Mouse (Mus musculus): Measurements from ENCODE around the gene Rras2. TPM values are rescaled to one million over a fixed set of nuclear protein-coding genes. Genes with fewer than 3 reads are reported as not detected.

Gene Rras2
- total and polyA plus RNA-seq, 3 experiments: 14.8 to 27.5 (median 27.5) TPM

GRCm38 (mm10) chr7:114114284-114114683 is 3.3 kb downstream of the Rras2 start:
- DNase-seq: no peak

GRCm38 (mm10) chr7:114110500-114110899 is 7.1 kb downstream of the Rras2 start:
- DNase-seq: no peak

GRCm38 (mm10) chr7:114105886-114106285 is 11.7 kb downstream of the Rras2 start:
- DNase-seq: peak; percentile 28

DNA sequence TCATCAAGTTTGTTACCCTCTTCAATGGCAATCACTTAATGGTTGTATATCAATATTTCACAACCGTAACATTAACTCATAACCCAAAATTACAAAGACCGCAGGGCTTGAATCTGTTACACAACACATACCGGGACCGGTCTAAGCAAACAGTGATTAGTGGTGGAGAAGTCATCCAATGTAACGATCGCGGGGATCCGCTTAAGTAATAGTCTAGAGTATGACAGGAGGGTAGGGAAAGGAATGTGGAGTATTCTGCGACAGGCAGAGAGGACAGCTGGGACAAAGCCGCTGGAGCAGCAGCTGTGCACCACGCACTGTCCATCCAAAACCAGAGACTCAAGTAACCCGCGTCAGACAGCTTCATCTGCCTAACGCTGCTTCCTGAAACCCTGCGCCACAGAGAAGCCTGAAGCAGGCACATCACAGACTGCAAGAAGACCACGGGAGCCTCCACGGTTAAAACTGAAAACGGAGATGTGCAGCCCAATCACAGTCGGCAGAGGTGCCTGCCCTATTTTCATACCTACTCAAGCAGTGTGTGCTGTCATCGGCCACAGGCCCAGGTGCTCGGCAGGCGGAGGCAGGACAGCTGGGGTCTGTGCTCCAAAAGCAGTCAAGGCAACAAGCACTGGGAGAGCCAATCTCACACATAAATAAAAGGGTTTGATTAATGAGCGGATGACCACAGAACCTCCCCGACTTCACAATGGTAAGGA is 13.8 kb downstream of the Rras2 start:
- no peak for DNase-seq

DNA sequence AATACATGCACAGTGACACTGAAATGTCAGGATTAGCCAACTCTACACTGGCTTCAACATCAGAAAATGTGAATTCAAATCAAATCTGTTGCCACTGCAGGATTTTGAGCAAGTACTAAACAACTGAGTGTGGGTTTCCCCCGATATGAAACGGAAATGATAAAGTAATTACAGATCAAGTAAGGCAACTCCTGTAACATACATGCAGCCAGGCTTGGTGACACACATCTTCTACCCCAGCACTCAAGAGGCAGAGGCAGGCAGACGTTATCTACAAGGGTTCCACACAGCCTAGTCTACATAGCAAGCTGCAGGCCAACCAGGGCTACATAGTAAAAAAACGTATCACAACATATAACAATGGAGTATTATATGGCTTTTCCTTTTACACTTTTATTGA is 14.4 kb downstream of the Rras2 start:
- no peak for DNase-seq

DNA sequence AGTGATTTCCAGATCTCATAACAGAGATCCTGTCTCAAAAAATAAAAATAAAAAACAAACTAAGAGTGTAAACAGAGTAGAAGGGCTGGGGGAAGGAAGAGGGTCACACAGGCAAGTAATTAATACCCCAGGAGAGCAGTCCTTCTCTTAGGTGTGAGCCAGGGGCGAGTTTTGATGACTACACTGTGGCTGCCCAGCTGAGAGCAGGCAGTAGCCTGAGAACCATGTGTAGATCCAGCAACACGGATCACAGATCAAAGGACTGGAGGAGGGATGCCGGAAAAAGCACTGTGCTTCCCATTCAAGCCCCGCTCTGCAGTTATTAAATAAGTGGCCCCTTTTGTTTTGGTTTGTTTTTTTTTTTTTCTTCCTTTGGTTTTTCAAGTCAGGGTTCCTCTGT is 15.0 kb downstream of the Rras2 start:
- no peak for DNase-seq

GRCm38 (mm10) chr7:114101412-114101811 is 16.2 kb downstream of the Rras2 start:
- DNase-seq: no peak

DNA sequence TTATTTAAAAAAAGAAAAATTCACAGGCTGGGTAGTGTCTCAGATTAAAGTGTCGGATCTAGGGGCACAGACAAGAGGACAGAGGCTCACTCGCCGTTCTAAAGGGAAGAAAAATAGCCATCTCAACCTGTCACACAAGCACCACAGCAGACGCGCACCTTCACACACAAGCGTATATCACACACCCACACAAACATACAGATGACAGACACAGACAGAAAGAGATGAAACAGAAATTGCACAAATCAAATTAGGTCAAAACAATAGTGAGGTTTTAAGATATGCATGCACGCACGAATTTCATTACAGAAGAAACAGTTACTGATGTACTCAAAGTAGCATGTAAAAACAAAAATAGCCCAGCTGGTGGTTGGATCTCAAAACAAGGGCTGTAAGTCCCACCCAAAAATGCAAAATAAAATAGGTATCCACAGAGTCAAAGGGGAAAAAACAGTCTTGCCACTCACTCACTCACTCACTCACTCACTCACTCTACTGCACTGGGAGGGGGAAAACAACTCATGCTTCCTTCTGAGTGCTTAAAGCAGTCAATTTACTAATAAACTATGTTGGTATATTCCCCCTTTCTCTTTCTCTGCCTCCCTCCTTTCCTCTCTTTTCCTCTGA is 23.9 kb downstream of the Rras2 start:
- no peak for DNase-seq

DNA sequence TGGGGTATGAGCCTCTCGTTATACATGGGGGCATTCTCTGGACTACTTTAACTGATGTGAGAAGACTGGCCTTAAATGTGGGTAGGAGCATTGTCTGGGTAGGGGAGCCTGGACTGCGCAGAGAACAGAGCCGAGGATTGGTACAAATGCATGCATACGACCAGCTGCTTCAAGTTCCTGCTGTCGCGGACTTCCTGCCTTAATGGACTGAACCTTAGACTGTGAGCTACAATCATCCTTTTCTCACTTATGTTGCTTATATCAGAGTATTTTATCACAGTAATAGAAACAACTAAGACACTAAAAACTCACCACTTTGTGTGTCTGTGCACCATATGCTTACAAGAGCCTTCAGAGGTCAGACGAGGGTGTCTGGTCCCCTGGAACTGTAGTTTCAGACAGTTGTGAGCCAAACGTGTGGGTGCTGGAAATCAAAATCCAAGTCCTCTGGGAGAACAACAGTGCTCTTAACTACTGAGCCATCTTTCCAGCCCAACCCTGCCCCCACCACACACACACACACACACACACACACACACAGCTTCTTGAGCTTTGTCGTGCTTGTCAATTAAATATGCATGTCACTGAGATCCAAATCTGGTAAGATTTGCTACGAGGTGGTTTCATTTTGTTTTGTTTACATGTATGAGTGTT is 26.6 kb downstream of the Rras2 start:
- DNase-seq: no peak

- no peak for DNase-seq
Measured at GRCm38 (mm10) chr7:114090231-114090630, 27.4 kb downstream of the Rras2 start.

DNA sequence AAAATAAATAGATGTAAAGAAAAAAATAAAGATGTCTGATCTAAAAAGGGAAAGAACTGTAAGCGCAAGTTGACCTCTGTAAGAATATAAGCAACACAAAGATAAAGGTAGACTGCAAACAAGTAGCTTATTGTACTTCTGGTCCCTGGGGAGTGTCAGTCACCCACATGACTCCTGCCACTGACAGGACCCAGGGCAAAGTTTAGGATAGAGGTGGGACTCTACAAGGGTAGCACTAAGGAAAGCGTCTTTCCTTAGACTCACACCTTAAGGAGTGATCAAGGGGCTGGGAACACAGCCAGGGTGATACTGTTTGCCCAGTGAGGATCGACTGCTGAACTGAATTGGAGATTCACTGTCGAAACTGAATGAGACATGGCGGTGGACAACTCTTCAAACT is 28.7 kb downstream of the Rras2 start:
- DNase-seq: no peak

DNA sequence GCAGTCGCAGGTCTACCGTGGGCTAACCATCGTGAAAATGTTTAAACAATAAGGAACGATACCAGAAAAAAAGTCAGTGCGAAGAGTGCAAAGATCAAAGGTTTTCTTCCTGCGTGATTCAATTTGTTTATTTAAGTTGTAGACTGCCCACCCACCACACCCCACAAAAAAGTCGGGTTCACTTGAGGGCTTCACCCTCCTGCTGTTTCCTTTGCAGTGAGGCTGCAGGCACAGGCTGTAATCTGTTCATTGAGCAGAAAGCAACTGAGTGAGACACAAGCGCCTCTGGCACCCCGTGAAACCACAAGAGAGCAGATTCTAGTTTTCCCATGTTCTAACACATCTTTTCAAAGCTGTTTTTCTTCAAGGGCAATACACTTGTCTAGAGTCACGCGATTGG is 29.6 kb downstream of the Rras2 start:
- no peak for DNase-seq

GRCm38 (mm10) chr7:114087341-114087740 is 30.2 kb downstream of the Rras2 start:
- DNase-seq: peak; percentile 66

GRCm38 (mm10) chr7:114086021-114086710 is 31.4 kb downstream of the Rras2 start:
- no peak for DNase-seq

DNA sequence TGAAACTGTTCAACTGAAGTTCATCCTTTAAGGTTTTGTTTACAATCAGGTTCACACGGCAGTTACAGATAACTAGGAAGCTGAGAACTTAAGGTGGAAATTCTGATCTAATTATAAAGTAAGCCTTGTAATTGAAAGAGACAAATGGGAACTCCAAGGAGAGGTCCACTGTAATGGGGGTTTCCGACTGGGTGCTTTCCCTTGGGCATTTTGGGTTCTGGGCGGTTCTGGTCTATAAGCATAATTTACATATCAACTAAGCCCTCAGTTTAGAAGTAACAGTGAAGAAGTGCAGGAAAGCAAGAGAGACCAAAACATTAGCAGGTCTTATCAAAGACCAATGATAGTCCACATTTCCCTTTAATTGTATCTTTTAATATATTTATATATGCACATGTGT is 33.8 kb downstream of the Rras2 start:
- no peak for DNase-seq

DNA sequence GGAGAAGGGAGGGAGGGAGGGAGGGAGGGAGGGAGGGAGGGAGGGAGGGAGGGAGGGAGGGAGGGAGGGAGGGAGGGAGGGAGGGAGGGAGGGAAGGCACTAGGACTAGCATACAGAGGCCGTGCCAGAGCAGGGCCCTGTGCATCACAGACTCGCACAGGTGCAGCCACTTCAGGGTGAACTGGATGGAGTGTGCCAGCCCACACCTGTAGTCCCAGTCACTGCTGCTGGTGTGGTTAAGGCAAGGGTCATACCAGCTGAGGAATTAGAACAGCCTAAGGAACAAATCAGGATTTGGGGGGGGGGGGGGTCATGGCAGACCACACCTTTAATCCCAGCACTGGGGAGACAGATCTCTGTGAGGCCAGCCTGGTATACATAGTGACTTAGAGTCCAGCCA is 34.5 kb downstream of the Rras2 start:
- DNase-seq: no peak

- DNase-seq: no peak
Measured at GRCm38 (mm10) chr7:114081633-114082420, 35.8 kb downstream of the Rras2 start.

DNA sequence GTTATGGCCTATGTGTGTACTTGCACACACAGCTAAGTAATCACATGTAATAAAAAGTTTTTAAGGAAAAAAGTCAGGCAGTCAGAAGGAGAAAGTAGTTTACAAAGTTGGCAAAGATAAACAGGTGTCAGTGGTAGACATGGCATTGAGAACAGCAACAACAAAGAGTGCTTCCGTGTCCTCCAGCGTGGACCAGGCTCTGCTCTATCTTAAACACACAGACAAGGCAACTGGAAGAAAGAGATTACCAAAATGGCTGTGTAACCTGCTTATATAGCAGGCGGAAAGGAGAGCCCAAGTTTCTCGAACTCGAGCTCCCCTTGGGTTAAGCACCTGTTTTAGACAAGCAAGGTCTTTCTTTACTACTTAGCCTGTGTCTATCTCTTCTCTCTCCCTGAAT is 37.3 kb downstream of the Rras2 start:
- DNase-seq: no peak

GRCm38 (mm10) chr7:114079343-114079742 is 38.2 kb downstream of the Rras2 start:
- no peak for DNase-seq

DNA sequence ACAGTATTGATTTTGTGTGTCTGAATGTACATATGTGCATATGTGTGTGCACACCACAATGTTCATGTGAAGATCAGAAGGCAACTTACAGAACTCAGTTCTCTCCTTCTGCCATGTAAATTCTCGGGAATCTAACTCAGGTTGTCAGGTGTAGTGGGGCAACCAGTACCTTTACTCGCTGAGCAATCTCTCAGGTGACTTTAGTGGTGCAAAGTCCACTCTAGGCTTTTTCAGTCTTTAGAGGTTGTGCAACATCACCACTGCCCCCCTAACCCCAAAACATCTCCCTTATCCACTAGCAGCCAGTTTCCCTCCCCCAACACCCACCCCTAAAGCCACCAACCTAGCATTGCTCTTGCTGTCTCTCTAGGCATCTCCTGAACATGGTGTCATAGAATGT is 43.0 kb downstream of the Rras2 start:
- no peak for DNase-seq

DNA sequence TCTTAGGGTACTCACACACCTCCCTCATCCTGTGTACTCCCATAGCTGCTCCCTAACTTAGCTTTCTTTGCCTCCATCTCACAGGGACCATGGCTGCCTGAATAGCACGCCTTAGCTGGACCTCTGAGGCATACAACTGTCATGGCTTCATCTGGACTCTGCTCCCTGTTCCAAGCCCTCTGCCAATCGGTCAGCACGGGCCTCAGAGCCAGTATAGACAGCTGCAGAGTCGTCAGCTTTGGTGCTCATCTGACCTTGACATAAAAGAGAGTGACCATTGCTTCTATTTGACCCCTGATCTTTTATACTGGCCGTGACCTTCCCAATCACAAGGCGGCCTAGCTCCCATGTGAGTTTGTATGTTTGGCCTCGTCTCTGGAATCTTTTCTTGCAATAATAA is 43.4 kb downstream of the Rras2 start:
- peak; percentile 49 for DNase-seq
